Mouse (Mus musculus) limb, embryonic 13.5 days (tissue): Measurements from ENCODE around the gene Enc1. TPM values are rescaled to one million over a fixed set of nuclear protein-coding genes. Genes with fewer than 3 reads are reported as not detected.

Experiments
- ATAC-seq: fragments of 200-750 bp; cut with Nextera tagmentation; 2 replicates; pipeline ENCODE4 v1.8.0; 2017; ENCODE audit warnings: low read depth, moderate number of reproducible peaks, moderate TSS enrichment; ENCODE audit not compliant: low FRiP score
- H3K27ac ChIP-seq: fragments of 300-500 bp; sonication (generic); 2 replicates; pipeline ENCODE4 v1.5.1; 2015; ENCODE audit warnings: inconsistent platforms, mild to moderate bottlenecking, moderate library complexity
- H3K27me3 ChIP-seq: fragments of 300-500 bp; sonication (generic); 2 replicates; pipeline ENCODE4 v1.6.1; 2015; ENCODE audit warnings: mild to moderate bottlenecking, inconsistent platforms
- H3K36me3 ChIP-seq: fragments of 300-500 bp; sonication (generic); 2 replicates; pipeline ENCODE4 v1.6.1; 2015; ENCODE audit warnings: inconsistent platforms, mild to moderate bottlenecking, moderate library complexity
- H3K4me1 ChIP-seq: fragments of 300-500 bp; sonication (generic); 2 replicates; pipeline ENCODE4 v1.6.1; 2015; ENCODE audit warnings: inconsistent platforms
- H3K4me2 ChIP-seq: fragments of 300-500 bp; sonication (generic); replicated peaks from 2 replicates; pipeline ENCODE4 v1.6.1; 2015; ENCODE audit warnings: inconsistent platforms, mild to moderate bottlenecking, moderate library complexity
- H3K4me3 ChIP-seq: fragments of 300-500 bp; sonication (generic); 2 replicates; pipeline ENCODE4 v1.5.1; 2015; ENCODE audit warnings: moderate library complexity, mild to moderate bottlenecking, inconsistent platforms
- H3K9ac ChIP-seq: fragments of 300-500 bp; sonication (generic); 2 replicates; pipeline ENCODE4 v1.6.1; 2015; ENCODE audit warnings: mild to moderate bottlenecking, inconsistent platforms
- H3K9me3 ChIP-seq: fragments of 300-500 bp; sonication (generic); 2 replicates; pipeline ENCODE4 v1.6.1; 2016; ENCODE audit warnings: inconsistent platforms
- WGBS: fragments of 180-500 bp; shearing (Covaris S2); methylation state at CpG from one replicate; pipeline ENCODE4 v1.1.7; 2015; 5-methylcytosine and 5-hydroxymethylcytosine counted together
- polyA plus RNA-seq: library from polyadenylated mRNA; unstranded; fragments of >200 nt; fragmentation: Nextera tagmentation; extraction: Ambion mirVana; gene quantifications from 2 replicates; pipeline ENCODE4 v1.2.1, GENCODE M21; 2015

The Enc1 gene
- polyA plus RNA-seq, 1 experiment from 2014 or later, result 8.2 TPM

GRCm38 (mm10) chr13:97207472-97208111 is 33.3 kb upstream of the Enc1 start:
- Histone ChIP-seq H3K4me2 (no peak overlapping the region), H3K4me1 (peaks cover 9% of the 10 kb centered on the region)
- WGBS, result 84% methylated on average over 7 of the region's 7 CpGs

GRCm38 (mm10) chr13:97208112-97208478 is 32.8 kb upstream of the Enc1 start:
- Histone ChIP-seq H3K4me1 (peaks cover 9% of the 10 kb centered on the region), H3K4me2 (no peak overlapping the region), H3K9me3 (no peaks in the 10 kb centered on the region), H3K4me3 (no peak overlapping the region), H3K36me3 (no peaks in the 10 kb centered on the region), H3K9ac (no peak overlapping the region), H3K27me3 (no peaks in the 10 kb centered on the region; the same call in 1 of the 2 replicates), H3K27ac (no peak overlapping the region)
- ATAC-seq, result no peak
- 51% methylated on average over 7 of the region's 7 CpGs for WGBS

More at GRCm38 (mm10) chr13:97207472-97208111, 33.3 kb upstream of the Enc1 start:
- Histone ChIP-seq H3K36me3 (no peaks in the 10 kb centered on the region), H3K9ac (no peak overlapping the region), H3K4me3 (no peak overlapping the region), H3K9me3 (no peaks in the 10 kb centered on the region), H3K27ac (no peak overlapping the region), H3K27me3 (no peaks in the 10 kb centered on the region)
- no peak for ATAC-seq

GRCm38 (mm10) chr13:97208500-97209010 is 32.4 kb upstream of the Enc1 start:
- no peaks in the 10 kb centered on the region for H3K36me3 ChIP-seq
- H3K4me3 ChIP-seq, result no peak overlapping the region
- 70% methylated on average over 3 of the region's 3 CpGs for whole genome bisulfite sequencing
- H3K27ac ChIP-seq, result no peak overlapping the region
- H3K27me3 ChIP-seq, result peaks cover under 1% of the 10 kb centered on the region; the same call in 1 of the 2 replicates
- no peak for ATAC-seq
- peaks cover 9% of the 10 kb centered on the region for H3K4me1 ChIP-seq
- H3K4me2 ChIP-seq, result no peak overlapping the region
- no peak overlapping the region for H3K9ac ChIP-seq
- no peaks in the 10 kb centered on the region for H3K9me3 ChIP-seq

- H3K4me1 ChIP-seq, result peaks cover 36% of the 10 kb centered on the region
- H3K9me3 ChIP-seq, result no peaks in the 10 kb centered on the region
- ATAC-seq, result no peak
- H3K36me3 ChIP-seq, result no peaks in the 10 kb centered on the region
- WGBS, result 58% methylated on average over 3 of the region's 3 CpGs
- no peak overlapping the region for H3K27ac ChIP-seq
- H3K9ac ChIP-seq, result no peak overlapping the region
- H3K4me3 ChIP-seq, result no peak overlapping the region
- H3K27me3 ChIP-seq, result peaks cover 6% of the 10 kb centered on the region; the same call in 1 of the 2 replicates
- H3K4me2 ChIP-seq, result no peak overlapping the region
These were observed 26.2 kb upstream of the Enc1 start for GRCm38 (mm10) chr13:97214583-97215268.

- Histone ChIP-seq H3K27me3 (peaks cover 6% of the 10 kb centered on the region; the same call in 1 of the 2 replicates), H3K4me3 (no peak overlapping the region), H3K36me3 (no peaks in the 10 kb centered on the region), H3K27ac (no peak overlapping the region), H3K4me1 (peaks cover 36% of the 10 kb centered on the region), H3K9me3 (no peaks in the 10 kb centered on the region), H3K9ac (no peak overlapping the region), H3K4me2 (peak overlapping the region; percentile 39; the same call in 1 of the 2 replicates)
- WGBS, result 22% methylated on average over 4 of the region's 4 CpGs
- peak; percentile 48; the same call in 1 of the 2 replicates for ATAC-seq
These were observed 25.3 kb upstream of the Enc1 start for GRCm38 (mm10) chr13:97215563-97215962.

GRCm38 (mm10) chr13:97216196-97216595 is 24.7 kb upstream of the Enc1 start:
- peaks cover 36% of the 10 kb centered on the region for H3K4me1 ChIP-seq
- H3K4me2 ChIP-seq, result peak overlapping the region; percentile 39
- ATAC-seq, result peak; percentile 80
- H3K27ac ChIP-seq, result no peak overlapping the region
- no peak overlapping the region for H3K9ac ChIP-seq
- no peaks in the 10 kb centered on the region for H3K9me3 ChIP-seq
- peaks cover 6% of the 10 kb centered on the region; the same call in 1 of the 2 replicates for H3K27me3 ChIP-seq
- WGBS, result 10% methylated on average over 5 of the region's 5 CpGs
- no peaks in the 10 kb centered on the region for H3K36me3 ChIP-seq
- H3K4me3 ChIP-seq, result no peak overlapping the region

- H3K4me2 ChIP-seq, result no peak overlapping the region
- no peak for ATAC-seq
- WGBS, result 87% methylated on average over 3 of the region's 3 CpGs
These were observed 20.9 kb upstream of the Enc1 start for GRCm38 (mm10) chr13:97220022-97220421.

GRCm38 (mm10) chr13:97223856-97224255 is 17.0 kb upstream of the Enc1 start:
- 49% methylated on average over 8 of the region's 8 CpGs for WGBS
- Histone ChIP-seq H3K36me3 (no peaks in the 10 kb centered on the region), H3K9ac (no peak overlapping the region), H3K27ac (no peak overlapping the region), H3K4me3 (no peak overlapping the region), H3K27me3 (no peaks in the 10 kb centered on the region), H3K4me1 (peaks cover 18% of the 10 kb centered on the region), H3K4me2 (no peak overlapping the region), H3K9me3 (peaks cover 8% of the 10 kb centered on the region)
- ATAC-seq, result no peak

More at GRCm38 (mm10) chr13:97220022-97220421, 20.9 kb upstream of the Enc1 start:
- Histone ChIP-seq H3K9ac (no peak overlapping the region), H3K9me3 (no peaks in the 10 kb centered on the region), H3K4me1 (peaks cover 37% of the 10 kb centered on the region), H3K27ac (no peak overlapping the region), H3K36me3 (no peaks in the 10 kb centered on the region), H3K27me3 (no peaks in the 10 kb centered on the region), H3K4me3 (no peak overlapping the region)

- 50% methylated on average over 10 of the region's 10 CpGs for WGBS
- H3K9me3 ChIP-seq, result peaks cover 8% of the 10 kb centered on the region
- no peak overlapping the region for H3K4me3 ChIP-seq
- H3K27ac ChIP-seq, result no peak overlapping the region
- H3K4me1 ChIP-seq, result peaks cover 18% of the 10 kb centered on the region
- no peaks in the 10 kb centered on the region for H3K27me3 ChIP-seq
- H3K36me3 ChIP-seq, result no peaks in the 10 kb centered on the region
- ATAC-seq, result no peak
- peak overlapping the region; percentile 37 for H3K4me2 ChIP-seq
- no peak overlapping the region for H3K9ac ChIP-seq
These were observed 16.4 kb upstream of the Enc1 start for GRCm38 (mm10) chr13:97224341-97224982.

GRCm38 (mm10) chr13:97225130-97225529 is 15.8 kb upstream of the Enc1 start:
- H3K9me3 ChIP-seq, result peaks cover 8% of the 10 kb centered on the region
- peak; percentile 59; the same call in 1 of the 2 replicates for ATAC-seq
- 54% methylated on average over 17 of the region's 17 CpGs for WGBS
- no peaks in the 10 kb centered on the region for H3K36me3 ChIP-seq
- H3K27ac ChIP-seq, result no peak overlapping the region; the same call in 1 of the 2 replicates
- H3K27me3 ChIP-seq, result no peaks in the 10 kb centered on the region
- H3K9ac ChIP-seq, result no peak overlapping the region
- H3K4me3 ChIP-seq, result no peak overlapping the region
- H3K4me2 ChIP-seq, result peak overlapping the region; percentile 37
- H3K4me1 ChIP-seq, result peaks cover 18% of the 10 kb centered on the region

GRCm38 (mm10) chr13:97227795-97228194 is 13.1 kb upstream of the Enc1 start:
- H3K36me3 ChIP-seq, result no peaks in the 10 kb centered on the region
- H3K27ac ChIP-seq, result no peak overlapping the region
- no peaks in the 10 kb centered on the region for H3K27me3 ChIP-seq
- H3K9me3 ChIP-seq, result peaks cover 8% of the 10 kb centered on the region
- no peak overlapping the region for H3K4me3 ChIP-seq
- H3K9ac ChIP-seq, result no peak overlapping the region
- no peak overlapping the region for H3K4me2 ChIP-seq
- ATAC-seq, result no peak
- WGBS, result 90% methylated on average over 3 of the region's 3 CpGs
- H3K4me1 ChIP-seq, result peaks cover 18% of the 10 kb centered on the region

GRCm38 (mm10) chr13:97230101-97230500 is 10.8 kb upstream of the Enc1 start:
- Histone ChIP-seq H3K9me3 (peaks cover 8% of the 10 kb centered on the region), H3K27me3 (no peaks in the 10 kb centered on the region), H3K4me1 (peaks cover 10% of the 10 kb centered on the region; the same call in 1 of the 2 replicates), H3K4me2 (no peak overlapping the region), H3K36me3 (no peaks in the 10 kb centered on the region), H3K4me3 (no peak overlapping the region), H3K27ac (no peak overlapping the region), H3K9ac (no peak overlapping the region)
- WGBS, result 66% methylated on average over 3 of the region's 3 CpGs
- no peak for ATAC-seq
